Mouse (Mus musculus) heart, embryonic 10.5 days (tissue): ENCODE data around the gene Ciz1. TPM values are rescaled to one million over a fixed set of nuclear protein-coding genes. Genes with fewer than 3 reads are reported as not detected.
A peak's percentile ranks its signal among the peaks of the same experiment; 100 is the strongest.

Source experiments
- DNase-seq: peaks from one replicate; pipeline ENCODE4 v3.0.0-alpha.2; 2017; ENCODE audit warnings: low spot score
- H3K27ac ChIP-seq: fragments of 300-500 bp; sonication (generic); 2 replicates; pipeline ENCODE4 v1.5.1; 2016; ENCODE audit warnings: mild to moderate bottlenecking
- H3K27me3 ChIP-seq: fragments of 300-500 bp; sonication (generic); 2 replicates; pipeline ENCODE4 v1.6.1; 2016; ENCODE audit warnings: mild to moderate bottlenecking; ENCODE audit not compliant: poor library complexity, insufficient read depth, severe bottlenecking
- H3K36me3 ChIP-seq: fragments of 300-500 bp; sonication (generic); 2 replicates; pipeline ENCODE4 v1.6.1; 2016; ENCODE audit warnings: mild to moderate bottlenecking, moderate library complexity
- H3K4me1 ChIP-seq: fragments of 300-500 bp; sonication (generic); 2 replicates; pipeline ENCODE4 v1.6.1; 2016; ENCODE audit warnings: mild to moderate bottlenecking
- H3K4me3 ChIP-seq: fragments of 300-500 bp; sonication (generic); 2 replicates; pipeline ENCODE4 v1.5.1; 2016; ENCODE audit warnings: mild to moderate bottlenecking, moderate library complexity
- H3K9me3 ChIP-seq: fragments of 300-500 bp; sonication (generic); 2 replicates; pipeline ENCODE4 v1.6.1; 2016; ENCODE audit warnings: mild to moderate bottlenecking, moderate library complexity
- WGBS: fragments of 180-500 bp; shearing (Covaris S2); methylation state at CpG from one replicate; pipeline ENCODE4 v1.1.7; 2016; 5-methylcytosine and 5-hydroxymethylcytosine counted together
- polyA plus RNA-seq: library from polyadenylated mRNA; unstranded; fragments of >200 nt; fragmentation: Nextera tagmentation; extraction: Ambion mirVana; gene quantifications from 2 replicates; pipeline ENCODE4 v1.2.1, GENCODE M21; 2016

The Ciz1 gene
- polyA plus RNA-seq, 1 experiment from 2014 or later, result 48.0 TPM

DNA sequence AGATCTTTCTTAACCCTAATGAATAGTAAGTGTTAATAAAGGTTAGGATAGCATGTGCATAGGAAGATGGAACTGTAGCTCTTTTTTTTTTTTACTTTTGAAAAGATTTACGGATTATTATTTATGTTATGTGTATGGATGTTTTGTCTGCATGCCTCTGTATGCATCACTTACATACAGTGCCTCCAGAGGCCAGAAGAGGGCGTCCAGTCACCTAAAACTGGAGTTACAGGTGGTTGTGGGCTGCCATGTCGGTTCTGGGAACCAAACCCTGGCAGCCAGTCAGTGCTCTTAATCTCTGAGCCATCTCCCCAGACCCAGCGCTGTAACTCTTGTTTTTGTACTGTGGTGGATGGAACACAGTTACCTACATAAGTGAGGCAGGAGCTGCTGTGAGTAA, 27.8 kb upstream of the Ciz1 start:
- DNase-seq, result no peak
- Histone ChIP-seq H3K4me3 (no peak overlapping the region), H3K4me1 (peaks cover 40% of the 10 kb centered on the region), H3K27ac (no peak overlapping the region), H3K9me3 (no peaks in the 10 kb centered on the region), H3K27me3 (peaks cover 24% of the 10 kb centered on the region), H3K36me3 (no peaks in the 10 kb centered on the region)
- WGBS, result 44% methylated on average over 4 of the region's 4 CpGs

DNA sequence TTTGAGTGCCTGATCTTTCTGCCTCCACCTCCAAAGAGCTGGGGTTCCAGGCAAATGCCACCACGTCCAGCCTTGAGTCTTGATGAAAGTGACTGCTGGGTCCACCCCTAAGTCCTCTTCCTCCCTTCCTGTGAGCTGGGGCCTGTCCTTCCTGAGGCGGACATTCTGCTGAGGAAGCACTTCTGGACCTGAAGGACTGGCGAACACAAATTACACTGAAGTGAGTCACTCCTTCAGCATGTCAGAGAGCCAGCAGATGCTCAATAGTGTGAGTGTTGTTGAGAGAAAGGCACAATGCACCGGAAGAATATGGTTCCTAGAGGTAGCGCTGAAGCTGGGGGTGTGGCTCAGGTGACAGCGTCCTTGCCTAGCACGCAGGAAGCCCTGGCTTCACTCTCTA, 26.8 kb upstream of the Ciz1 start:
- peak overlapping the region; percentile 23; the same call in 1 of the 2 replicates for H3K27ac ChIP-seq
- DNase-seq, result no peak
- 46% methylated on average over 7 of the region's 7 CpGs for WGBS
- peaks cover 16% of the 10 kb centered on the region for H3K27me3 ChIP-seq
- no peaks in the 10 kb centered on the region for H3K9me3 ChIP-seq
- H3K4me1 ChIP-seq, result peaks cover 34% of the 10 kb centered on the region
- no peak overlapping the region for H3K4me3 ChIP-seq
- no peaks in the 10 kb centered on the region for H3K36me3 ChIP-seq

DNA sequence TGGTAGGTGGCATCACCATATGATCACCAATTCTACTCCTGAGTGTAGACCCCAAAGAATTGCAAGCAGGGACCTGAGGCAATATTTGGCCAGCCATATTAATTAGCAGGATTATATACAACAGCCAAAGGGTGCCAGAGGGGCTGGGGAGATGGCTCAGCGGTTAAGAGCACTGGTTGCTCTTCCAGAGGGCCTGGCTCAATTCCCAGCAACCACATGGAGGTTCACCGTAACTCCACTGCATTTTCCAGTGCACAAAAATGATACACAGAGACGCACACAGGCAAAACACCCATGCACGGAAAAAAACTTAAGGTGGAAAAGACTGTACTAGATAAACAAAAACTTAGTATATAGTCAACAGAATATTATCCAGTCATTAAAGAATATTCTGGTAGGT, 24.9 kb upstream of the Ciz1 start:
- 82% methylated on average over 4 of the region's 4 CpGs for WGBS
- Histone ChIP-seq H3K27ac (no peak overlapping the region), H3K27me3 (peaks cover 16% of the 10 kb centered on the region), H3K9me3 (no peaks in the 10 kb centered on the region), H3K36me3 (no peaks in the 10 kb centered on the region), H3K4me1 (peaks cover 21% of the 10 kb centered on the region), H3K4me3 (no peak overlapping the region)
- DNase-seq, result no peak

DNA sequence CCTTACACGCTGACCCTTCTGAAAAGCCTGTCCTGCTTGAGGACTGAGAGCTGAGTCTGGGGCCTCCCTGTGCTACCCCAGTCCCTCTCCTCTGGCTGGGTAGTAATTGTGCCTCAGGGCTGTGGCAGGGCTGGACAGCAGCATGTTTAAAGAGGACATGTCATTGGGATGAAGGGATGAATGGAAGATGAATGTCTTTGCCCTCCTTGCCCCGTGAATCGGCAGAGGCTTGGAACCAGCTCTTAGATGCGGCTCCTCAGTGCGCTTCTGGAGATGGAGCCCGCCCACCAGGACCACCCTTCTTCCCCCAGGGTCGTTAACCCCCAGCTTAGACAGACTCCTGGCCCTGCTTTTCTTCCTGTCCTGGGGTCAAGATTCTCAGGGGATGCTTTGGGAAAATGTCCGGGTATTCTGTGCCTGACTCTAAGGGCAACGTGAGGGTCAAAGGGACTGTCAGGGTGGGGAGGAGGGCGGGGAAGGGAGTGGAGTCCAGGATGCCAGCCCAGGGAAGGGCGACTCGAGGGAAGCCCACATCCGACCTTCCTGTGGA, 23.1 kb upstream of the Ciz1 start:
- 37% methylated on average over 13 of the region's 13 CpGs for WGBS
- Histone ChIP-seq H3K27me3 (peaks cover 27% of the 10 kb centered on the region), H3K4me3 (no peak overlapping the region), H3K4me1 (peaks cover 17% of the 10 kb centered on the region), H3K36me3 (no peaks in the 10 kb centered on the region), H3K27ac (peak overlapping the region; percentile 25), H3K9me3 (no peaks in the 10 kb centered on the region)
- DNase-seq, result no peak

- no peaks in the 10 kb centered on the region for H3K36me3 ChIP-seq
- WGBS, result 37% methylated on average over 6 of the region's 6 CpGs
- peaks cover 17% of the 10 kb centered on the region for H3K4me1 ChIP-seq
- DNase-seq, result no peak
- no peaks in the 10 kb centered on the region for H3K9me3 ChIP-seq
- H3K27me3 ChIP-seq, result peaks cover 32% of the 10 kb centered on the region
- no peak overlapping the region for H3K4me3 ChIP-seq
- H3K27ac ChIP-seq, result peak overlapping the region; percentile 25
Measured at GRCm38 (mm10) chr2:32329531-32329930, 22.6 kb upstream of the Ciz1 start.

- H3K27me3 ChIP-seq, result peaks cover 58% of the 10 kb centered on the region
Measured at GRCm38 (mm10) chr2:32332159-32332558, 20.0 kb upstream of the Ciz1 start.

GRCm38 (mm10) chr2:32335888-32336287, 16.2 kb upstream of the Ciz1 start:
- Histone ChIP-seq H3K36me3 (0 out of 2 replicates have a peak, but pooled peaks cover 6% of the 10 kb centered on the region), H3K27ac (no peak overlapping the region), H3K9me3 (no peaks in the 10 kb centered on the region), H3K4me1 (peaks cover 6% of the 10 kb centered on the region; the same call in 1 of the 2 replicates), H3K27me3 (peaks cover 73% of the 10 kb centered on the region), H3K4me3 (no peak overlapping the region)
- WGBS, result 43% methylated on average over 15 of the region's 15 CpGs
- DNase-seq, result no peak

More at GRCm38 (mm10) chr2:32332159-32332558, 20.0 kb upstream of the Ciz1 start:
- Histone ChIP-seq H3K4me1 (peaks cover 23% of the 10 kb centered on the region), H3K9me3 (no peaks in the 10 kb centered on the region), H3K36me3 (0 out of 2 replicates have a peak, but pooled peaks cover 2% of the 10 kb centered on the region), H3K4me3 (no peak overlapping the region), H3K27ac (no peak overlapping the region)
- 81% methylated on average over 5 of the region's 5 CpGs for WGBS
- DNase-seq, result no peak

GRCm38 (mm10) chr2:32339912-32340642, 12.1 kb upstream of the Ciz1 start:
- no peak for DNase-seq
- 0 out of 2 replicates have a peak, but pooled peaks cover 6% of the 10 kb centered on the region for H3K36me3 ChIP-seq
- WGBS, result 34% methylated on average over 26 of the region's 26 CpGs
- no peak overlapping the region for H3K4me3 ChIP-seq
- H3K4me1 ChIP-seq, result peaks cover 6% of the 10 kb centered on the region; the same call in 1 of the 2 replicates
- no peaks in the 10 kb centered on the region for H3K9me3 ChIP-seq
- peaks cover 73% of the 10 kb centered on the region for H3K27me3 ChIP-seq
- H3K27ac ChIP-seq, result no peak overlapping the region

GRCm38 (mm10) chr2:32340836-32341633, 11.1 kb upstream of the Ciz1 start:
- no peak for DNase-seq
- Histone ChIP-seq H3K27ac (no peak overlapping the region), H3K9me3 (no peaks in the 10 kb centered on the region), H3K4me3 (no peak overlapping the region), H3K4me1 (peaks cover 3% of the 10 kb centered on the region; the same call in 1 of the 2 replicates), H3K27me3 (peaks cover 64% of the 10 kb centered on the region), H3K36me3 (0 out of 2 replicates have a peak, but pooled peaks cover 4% of the 10 kb centered on the region)
- WGBS, result 75% methylated on average over 13 of the region's 13 CpGs

DNA sequence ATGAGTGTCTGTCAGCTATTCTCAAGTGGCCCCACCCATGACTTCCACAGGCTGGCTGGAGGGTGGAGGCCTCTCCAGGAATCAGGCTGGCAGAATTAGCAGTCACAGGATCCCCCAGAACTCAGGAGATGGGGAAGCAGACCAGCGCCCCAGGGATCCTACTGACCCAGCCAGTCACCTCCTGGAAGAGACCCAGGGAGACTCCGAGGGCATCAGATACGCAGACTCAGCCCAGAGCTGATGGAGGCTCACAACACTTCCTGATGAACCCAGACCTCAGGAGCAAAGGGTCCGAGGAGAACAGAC, 10.5 kb upstream of the Ciz1 start:
- Histone ChIP-seq H3K36me3 (0 out of 2 replicates have a peak, but pooled peaks cover 4% of the 10 kb centered on the region), H3K27me3 (peaks cover 60% of the 10 kb centered on the region), H3K4me1 (no peaks in the 10 kb centered on the region), H3K9me3 (no peaks in the 10 kb centered on the region), H3K4me3 (no peak overlapping the region), H3K27ac (no peak overlapping the region)
- 80% methylated on average over 4 of the region's 4 CpGs for WGBS
- DNase-seq, result no peak

- 0 out of 2 replicates have a peak, but pooled peaks cover 4% of the 10 kb centered on the region for H3K36me3 ChIP-seq
- peaks cover 60% of the 10 kb centered on the region for H3K27me3 ChIP-seq
- WGBS, result 83% methylated on average over 4 of the region's 4 CpGs
- no peaks in the 10 kb centered on the region for H3K4me1 ChIP-seq
- H3K9me3 ChIP-seq, result no peaks in the 10 kb centered on the region
- DNase-seq, result no peak
- no peak overlapping the region for H3K4me3 ChIP-seq
- no peak overlapping the region for H3K27ac ChIP-seq
Measured at GRCm38 (mm10) chr2:32342039-32342438, 10.1 kb upstream of the Ciz1 start.

DNA sequence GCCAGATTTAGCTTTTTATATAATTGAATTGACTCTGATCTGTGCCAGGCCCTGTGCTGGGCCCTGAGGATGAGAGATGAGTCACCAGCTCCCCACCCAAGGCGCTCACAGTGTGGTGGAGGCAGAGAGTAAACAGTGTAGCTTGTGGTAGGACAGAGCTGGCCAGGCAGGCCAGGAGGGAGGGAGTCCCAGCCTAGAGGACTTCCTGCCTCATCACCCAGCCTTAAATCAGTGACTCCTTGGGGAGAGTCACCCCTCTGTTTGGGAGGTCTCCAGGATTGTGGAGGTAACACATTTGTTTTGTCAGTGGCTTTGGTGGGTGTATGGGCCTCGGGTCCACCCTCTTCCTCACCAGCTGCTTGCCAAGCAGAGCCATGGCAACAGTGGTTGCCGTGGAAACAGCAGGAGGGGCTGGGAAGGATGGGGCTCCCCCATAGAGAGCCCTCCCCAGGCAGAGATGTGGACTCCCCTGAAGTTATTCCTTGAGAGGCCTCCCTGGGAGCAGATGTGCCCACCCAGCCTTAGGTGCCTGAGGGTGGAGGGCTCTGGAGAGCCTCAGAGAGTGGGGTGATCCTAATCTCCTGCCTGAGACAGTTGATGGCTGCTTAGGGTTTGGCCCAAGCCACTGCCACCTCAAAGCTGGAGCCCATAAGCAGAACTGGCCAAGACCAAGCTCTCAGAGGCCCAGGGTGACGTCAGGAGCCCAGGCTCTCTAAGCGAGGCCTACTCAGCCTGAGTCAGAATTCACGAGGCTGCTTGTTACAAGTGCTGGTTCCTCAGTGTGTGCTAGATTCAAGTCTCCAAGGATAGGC, 9.4 kb upstream of the Ciz1 start:
- Histone ChIP-seq H3K27ac (no peak overlapping the region), H3K9me3 (no peaks in the 10 kb centered on the region), H3K4me1 (no peaks in the 10 kb centered on the region), H3K36me3 (0 out of 2 replicates have a peak, but pooled peaks cover 2% of the 10 kb centered on the region), H3K27me3 (peaks cover 61% of the 10 kb centered on the region), H3K4me3 (no peak overlapping the region)
- DNase-seq, result no peak
- 67% methylated on average over 6 of the region's 6 CpGs for WGBS
